Mouse (Mus musculus) limb, embryonic 11.5 days (tissue): ENCODE data around the gene Myoz2. TPM values are rescaled to one million over a fixed set of nuclear protein-coding genes. Genes with fewer than 3 reads are reported as not detected.
A peak's percentile ranks its signal among the peaks of the same experiment; 100 is the strongest.

Source experiments
- ATAC-seq: fragments of 200-750 bp; cut with Nextera tagmentation; 2 replicates; pipeline ENCODE4 v1.8.0; 2017; ENCODE audit warnings: low read depth; ENCODE audit not compliant: insufficient number of reproducible peaks, low FRiP score, low TSS enrichment
- DNase-seq: peaks from one replicate; pipeline ENCODE4 v3.0.0-alpha.2; 2015; ENCODE audit warnings: low spot score
- H3K27ac ChIP-seq: fragments of 300-500 bp; sonication (generic); replicated peaks from 2 replicates; pipeline ENCODE4 v1.5.1; 2014; ENCODE audit warnings: low read depth, mild to moderate bottlenecking, low read length
- H3K27me3 ChIP-seq: fragments of 300-500 bp; sonication (generic); 2 replicates; pipeline ENCODE4 v1.6.1; 2014; ENCODE audit warnings: mild to moderate bottlenecking, low read length, mixed read lengths; ENCODE audit not compliant: control insufficient read depth, insufficient read depth
- H3K36me3 ChIP-seq: fragments of 300-500 bp; sonication (generic); 2 replicates; pipeline ENCODE4 v1.6.1; 2014; ENCODE audit warnings: mild to moderate bottlenecking, low read length, moderate library complexity, mixed read lengths; ENCODE audit not compliant: control insufficient read depth, insufficient read depth
- H3K4me1 ChIP-seq: fragments of 300-500 bp; sonication (generic); 2 replicates; pipeline ENCODE4 v1.6.1; 2014; ENCODE audit warnings: low read length, mixed read lengths; ENCODE audit not compliant: control insufficient read depth, insufficient read depth
- H3K4me2 ChIP-seq: fragments of 300-500 bp; sonication (generic); 2 replicates; pipeline ENCODE4 v1.6.1; 2014; ENCODE audit warnings: low read depth, mild to moderate bottlenecking, moderate library complexity; ENCODE audit not compliant: severe bottlenecking
- H3K4me3 ChIP-seq: fragments of 300-500 bp; sonication (generic); 2 replicates; pipeline ENCODE4 v1.5.1; 2014; ENCODE audit warnings: low read depth, low read length
- H3K9ac ChIP-seq: fragments of 300-500 bp; sonication (generic); 2 replicates; pipeline ENCODE4 v1.6.1; 2014; ENCODE audit warnings: mild to moderate bottlenecking, low read length
- H3K9me3 ChIP-seq: fragments of 300-500 bp; sonication (generic); 2 replicates; pipeline ENCODE4 v1.6.1; 2016; ENCODE audit warnings: low read length; ENCODE audit not compliant: control insufficient read depth
- WGBS: fragments of 180-500 bp; shearing (Covaris S2); extraction: QIAGEN DNeasy Blood & Tissue Kit; methylation state at CpG from one replicate; pipeline ENCODE4 v1.1.7; 2014; 5-methylcytosine and 5-hydroxymethylcytosine counted together
- polyA plus RNA-seq: library from polyadenylated mRNA; unstranded; fragments of >200 nt; fragmentation: Nextera tagmentation; extraction: Ambion mirVana; gene quantifications from 2 replicates; pipeline ENCODE4 v1.2.1, GENCODE M21; 2014

The Myoz2 gene
- polyA plus RNA-seq, 1 experiment from 2014 or later: 1.0 TPM

- H3K4me3 ChIP-seq: no peak overlapping the region
- no peaks in the 10 kb centered on the region for H3K27me3 ChIP-seq
- H3K36me3 ChIP-seq: no peaks in the 10 kb centered on the region
- H3K4me1 ChIP-seq: no peaks in the 10 kb centered on the region
- no peaks in the 10 kb centered on the region for H3K9me3 ChIP-seq
- DNase-seq (no peak), ATAC-seq (no peak)
- no peak overlapping the region for H3K9ac ChIP-seq
- WGBS: 88% methylated on average over 7 of the region's 7 CpGs
- H3K27ac ChIP-seq: no peak overlapping the region
- no peak overlapping the region for H3K4me2 ChIP-seq
Observed at GRCm38 (mm10) chr3:123066836-123067235, 32.0 kb upstream of the Myoz2 start.

- Histone ChIP-seq H3K27me3 (no peaks in the 10 kb centered on the region), H3K4me2 (no peak overlapping the region), H3K4me3 (no peak overlapping the region), H3K9ac (no peak overlapping the region), H3K36me3 (no peaks in the 10 kb centered on the region), H3K4me1 (no peaks in the 10 kb centered on the region), H3K9me3 (no peaks in the 10 kb centered on the region), H3K27ac (no peak overlapping the region)
- ATAC-seq (no peak), DNase-seq (no peak)
- 75% methylated on average over 5 of the region's 5 CpGs for WGBS
Observed at GRCm38 (mm10) chr3:123065466-123065865, 30.7 kb upstream of the Myoz2 start.

GRCm38 (mm10) chr3:123064186-123064585 lies 29.4 kb upstream of the Myoz2 start:
- WGBS: 39% methylated on average over 5 of the region's 5 CpGs
- no peak overlapping the region for H3K27ac ChIP-seq
- H3K4me3 ChIP-seq: no peak overlapping the region

GRCm38 (mm10) chr3:123061931-123062330 lies 27.1 kb upstream of the Myoz2 start:
- no peak for DNase-seq
- Histone ChIP-seq H3K4me2 (no peak overlapping the region), H3K27me3 (no peaks in the 10 kb centered on the region), H3K4me1 (no peaks in the 10 kb centered on the region), H3K4me3 (no peak overlapping the region), H3K9ac (no peak overlapping the region), H3K36me3 (no peaks in the 10 kb centered on the region), H3K27ac (no peak overlapping the region), H3K9me3 (no peaks in the 10 kb centered on the region)
- WGBS: 83% methylated on average over 2 of the region's 2 CpGs
- ATAC-seq: no peak

More at GRCm38 (mm10) chr3:123064186-123064585, 29.4 kb upstream of the Myoz2 start:
- Histone ChIP-seq H3K4me1 (no peaks in the 10 kb centered on the region), H3K27me3 (no peaks in the 10 kb centered on the region), H3K4me2 (no peak overlapping the region), H3K9me3 (no peaks in the 10 kb centered on the region), H3K9ac (no peak overlapping the region), H3K36me3 (no peaks in the 10 kb centered on the region)
- DNase-seq (peak; percentile 21), ATAC-seq (no peak)

GRCm38 (mm10) chr3:123058832-123059231 lies 24.0 kb upstream of the Myoz2 start:
- H3K36me3 ChIP-seq: no peaks in the 10 kb centered on the region

GRCm38 (mm10) chr3:123054178-123054577 lies 19.4 kb upstream of the Myoz2 start:
- no peaks in the 10 kb centered on the region for H3K27me3 ChIP-seq
- 88% methylated on average over 5 of the region's 5 CpGs for WGBS
- H3K4me3 ChIP-seq: no peak overlapping the region
- no peaks in the 10 kb centered on the region for H3K4me1 ChIP-seq
- H3K4me2 ChIP-seq: no peak overlapping the region
- no peak overlapping the region for H3K9ac ChIP-seq
- DNase-seq (no peak), ATAC-seq (no peak)
- no peaks in the 10 kb centered on the region for H3K36me3 ChIP-seq
- no peak overlapping the region for H3K27ac ChIP-seq
- H3K9me3 ChIP-seq: no peaks in the 10 kb centered on the region

More at GRCm38 (mm10) chr3:123058832-123059231, 24.0 kb upstream of the Myoz2 start:
- Histone ChIP-seq H3K4me1 (no peaks in the 10 kb centered on the region), H3K4me3 (no peak overlapping the region), H3K9ac (no peak overlapping the region), H3K27ac (no peak overlapping the region), H3K4me2 (no peak overlapping the region), H3K27me3 (no peaks in the 10 kb centered on the region), H3K9me3 (no peaks in the 10 kb centered on the region)
- ATAC-seq: no peak
- DNase-seq: no peak
- 93% methylated on average over 1 of the region's 1 CpGs for WGBS

GRCm38 (mm10) chr3:123053192-123053938 lies 18.6 kb upstream of the Myoz2 start:
- WGBS: 79% methylated on average over 8 of the region's 8 CpGs

GRCm38 (mm10) chr3:123042308-123042707 lies 7.5 kb upstream of the Myoz2 start:
- Histone ChIP-seq H3K9ac (no peak overlapping the region), H3K36me3 (no peaks in the 10 kb centered on the region), H3K4me2 (no peak overlapping the region), H3K27ac (no peak overlapping the region), H3K9me3 (no peaks in the 10 kb centered on the region), H3K4me3 (no peak overlapping the region), H3K27me3 (no peaks in the 10 kb centered on the region), H3K4me1 (no peaks in the 10 kb centered on the region)
- DNase-seq: no peak
- WGBS: 94% methylated on average over 1 of the region's 1 CpGs
- no peak for ATAC-seq

More at GRCm38 (mm10) chr3:123053192-123053938, 18.6 kb upstream of the Myoz2 start:
- H3K4me3 ChIP-seq: no peak overlapping the region
- DNase-seq (no peak), ATAC-seq (no peak)
- no peaks in the 10 kb centered on the region for H3K27me3 ChIP-seq
- H3K4me2 ChIP-seq: no peak overlapping the region
- H3K9ac ChIP-seq: no peak overlapping the region
- no peaks in the 10 kb centered on the region for H3K9me3 ChIP-seq
- H3K27ac ChIP-seq: no peak overlapping the region
- no peaks in the 10 kb centered on the region for H3K36me3 ChIP-seq
- H3K4me1 ChIP-seq: no peaks in the 10 kb centered on the region

- ATAC-seq (no peak), DNase-seq (peak; percentile 14)
- no peak overlapping the region for H3K4me3 ChIP-seq
- 83% methylated on average over 8 of the region's 8 CpGs for WGBS
- no peaks in the 10 kb centered on the region for H3K9me3 ChIP-seq
- no peak overlapping the region for H3K4me2 ChIP-seq
- H3K27me3 ChIP-seq: no peaks in the 10 kb centered on the region
- H3K9ac ChIP-seq: no peak overlapping the region
- no peaks in the 10 kb centered on the region for H3K4me1 ChIP-seq
- no peak overlapping the region for H3K27ac ChIP-seq
- H3K36me3 ChIP-seq: no peaks in the 10 kb centered on the region
Observed at GRCm38 (mm10) chr3:123033804-123034203, 1.0 kb downstream of the Myoz2 start.
